Mouse (Mus musculus): ENCODE measurements around the gene Dach1.

Gene Dach1

GRCm38 (mm10) chr14:98035261-98035660 is 134.3 kb downstream of the Dach1 start:
- DNase-seq = no peak

DNA sequence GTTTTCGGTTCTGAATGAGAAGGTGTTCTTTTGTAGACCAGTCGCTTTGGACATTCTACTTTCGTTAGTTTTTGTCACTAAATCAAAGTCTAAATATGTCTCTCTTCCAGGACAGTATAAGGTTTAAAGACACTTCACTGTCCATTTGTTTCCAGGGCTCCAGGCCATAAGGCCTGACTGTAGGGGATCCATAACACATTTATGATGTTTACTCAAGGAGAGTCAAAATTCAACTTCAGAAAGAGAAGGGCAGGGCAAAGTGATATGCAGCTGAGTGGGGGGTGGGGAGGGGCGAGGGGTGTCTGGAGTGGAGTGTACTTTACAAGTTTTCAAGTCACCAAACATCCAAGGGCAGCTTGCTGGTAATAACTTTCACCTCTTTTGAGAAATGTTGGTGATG is 146.0 kb downstream of the Dach1 start:
- DNase-seq = no peak

- no peak for DNase-seq
Measured at GRCm38 (mm10) chr14:98014053-98014452, 155.5 kb downstream of the Dach1 start.

- no peak for DNase-seq
Measured at GRCm38 (mm10) chr14:98008501-98008900, 161.1 kb downstream of the Dach1 start.

GRCm38 (mm10) chr14:98002021-98002680 is 167.4 kb downstream of the Dach1 start:
- DNase-seq = peak; percentile 6

- no peak for DNase-seq
Measured at GRCm38 (mm10) chr14:97998584-97998983, 171.0 kb downstream of the Dach1 start.

- no peak for DNase-seq
Measured at GRCm38 (mm10) chr14:97983251-97983650, 186.3 kb downstream of the Dach1 start.

DNA sequence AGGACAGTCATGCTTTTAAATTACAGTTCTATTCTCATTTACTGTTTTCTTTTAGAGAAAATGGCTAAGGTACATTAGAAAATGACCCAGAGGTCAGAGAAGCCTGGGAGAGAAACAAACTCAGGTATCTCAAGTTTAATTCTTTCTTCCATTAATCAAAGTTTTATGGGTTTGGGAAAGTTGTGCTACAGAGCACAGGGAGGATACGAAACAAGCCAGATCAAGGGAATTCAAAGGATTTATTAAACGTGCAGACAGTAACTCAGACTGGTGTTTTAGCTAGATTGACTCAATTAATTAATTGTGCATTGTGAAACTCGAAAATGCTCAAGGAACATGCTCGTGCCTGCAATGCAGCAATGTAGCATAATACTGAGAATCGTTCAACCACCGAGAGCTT is 186.9 kb downstream of the Dach1 start:
- no peak for DNase-seq

GRCm38 (mm10) chr14:97980879-97981278 is 188.7 kb downstream of the Dach1 start:
- DNase-seq = no peak

DNA sequence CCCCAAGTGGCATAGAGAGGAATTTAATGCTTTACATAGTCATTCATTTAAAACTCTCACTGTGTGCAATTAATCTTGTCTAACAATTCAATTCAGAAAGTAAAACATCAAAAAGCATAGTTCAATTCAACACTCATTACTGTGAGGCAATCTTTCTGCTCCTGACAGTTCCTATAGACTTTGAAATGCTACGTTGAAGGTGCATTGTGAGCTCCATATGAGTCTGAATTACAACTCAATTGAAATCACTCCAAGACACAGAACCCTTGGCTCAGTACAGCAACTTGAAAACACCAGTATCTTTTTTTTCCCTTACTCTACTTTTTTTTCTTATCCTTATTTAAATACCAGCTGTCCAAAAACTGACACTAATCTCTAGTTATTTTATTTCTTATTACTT is 193.5 kb downstream of the Dach1 start:
- DNase-seq = no peak

- no peak for DNase-seq
Measured at GRCm38 (mm10) chr14:97975447-97975846, 194.1 kb downstream of the Dach1 start.

- no peak for DNase-seq
Measured at GRCm38 (mm10) chr14:97964543-97965069, 205.0 kb downstream of the Dach1 start.

- DNase-seq = no peak
Measured at GRCm38 (mm10) chr14:97963624-97964023, 205.9 kb downstream of the Dach1 start.

DNA sequence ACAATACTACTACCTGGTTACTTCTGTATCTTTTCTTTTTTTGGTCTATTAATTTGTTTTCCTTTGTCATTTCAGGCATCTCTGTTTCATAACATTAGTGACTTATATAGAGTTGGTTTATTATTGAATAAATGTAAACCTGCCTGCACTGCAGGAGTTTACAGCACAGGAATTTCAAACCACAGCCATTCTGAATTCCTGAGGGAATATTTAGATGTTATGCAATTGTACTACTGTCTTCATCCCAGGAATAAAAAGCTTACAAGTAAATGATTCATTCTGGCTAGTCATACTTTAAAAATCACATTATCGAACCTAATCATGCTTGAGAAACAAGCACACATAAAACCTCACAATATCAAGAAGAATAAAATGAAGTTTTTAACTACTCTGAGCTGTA is 213.2 kb downstream of the Dach1 start:
- no peak for DNase-seq

DNA sequence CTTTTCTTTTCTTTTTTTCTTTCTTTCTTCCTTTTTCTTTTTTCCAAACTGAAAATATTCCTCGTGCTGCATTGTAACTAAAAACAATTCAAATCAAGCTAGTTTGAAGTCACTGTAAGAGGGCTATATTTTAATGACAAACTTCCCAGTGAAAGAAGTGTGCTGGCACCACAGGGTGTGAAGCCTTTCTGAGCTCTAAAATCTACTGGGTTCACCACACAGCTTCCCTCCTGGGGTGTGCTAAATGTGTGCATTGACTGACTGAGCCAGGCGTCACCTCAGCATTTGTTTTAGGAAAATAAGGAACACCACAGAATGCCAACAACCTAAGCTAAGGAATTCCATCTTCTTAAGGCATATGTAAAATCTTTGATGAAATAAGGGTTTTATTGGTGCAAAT is 224.1 kb downstream of the Dach1 start:
- DNase-seq = no peak

- DNase-seq = no peak
Measured at GRCm38 (mm10) chr14:97944643-97945268, 224.8 kb downstream of the Dach1 start.

DNA sequence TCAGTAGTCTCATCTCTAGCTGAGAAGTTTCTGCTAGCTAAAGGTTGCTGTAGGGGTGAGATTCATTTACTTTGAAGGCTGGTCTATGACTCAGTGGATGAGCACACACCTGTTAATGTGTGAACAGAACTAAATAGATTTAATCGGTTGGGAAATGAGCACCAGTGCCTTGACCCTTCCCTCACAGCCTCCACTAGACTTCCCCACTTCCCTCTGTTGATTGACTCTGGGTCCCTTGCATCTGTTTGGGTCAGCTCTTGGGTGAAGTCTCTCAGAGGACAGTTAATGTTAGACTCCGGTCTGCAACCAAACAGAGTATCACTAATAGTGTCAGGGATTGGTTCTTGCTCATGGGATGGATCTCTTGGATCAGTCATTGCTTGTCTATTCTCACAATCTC is 227.2 kb downstream of the Dach1 start:
- DNase-seq = no peak

DNA sequence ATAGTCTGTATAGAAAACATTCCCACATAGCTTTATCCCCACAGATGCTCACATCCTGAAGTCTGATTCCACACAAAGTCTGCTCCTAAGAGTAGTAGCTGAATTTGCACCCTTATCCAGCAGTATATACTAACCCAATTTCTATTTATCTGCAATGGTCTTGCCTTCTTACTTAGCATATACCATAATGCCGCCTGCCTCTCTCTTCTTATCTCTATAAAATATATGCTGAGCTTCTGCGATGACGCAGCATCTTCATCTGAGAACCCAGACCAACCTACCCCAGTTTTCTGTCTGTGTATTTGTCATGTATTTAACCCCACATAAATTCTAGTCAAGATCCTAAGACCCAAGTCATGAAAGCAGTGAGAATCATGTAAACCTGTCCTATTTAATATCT is 272.9 kb downstream of the Dach1 start:
- DNase-seq = no peak

- DNase-seq = no peak
Measured at GRCm38 (mm10) chr14:97881976-97882375, 287.6 kb downstream of the Dach1 start.

GRCm38 (mm10) chr14:97871001-97871400 is 298.6 kb downstream of the Dach1 start:
- no peak for DNase-seq

GRCm38 (mm10) chr14:97858384-97858783 is 311.2 kb downstream of the Dach1 start:
- peak; percentile 17 for DNase-seq

GRCm38 (mm10) chr14:97857276-97857675 is 312.3 kb downstream of the Dach1 start:
- no peak for DNase-seq

GRCm38 (mm10) chr14:97855345-97855744 is 314.2 kb downstream of the Dach1 start:
- no peak for DNase-seq

- no peak for DNase-seq
Measured at GRCm38 (mm10) chr14:97850486-97850885, 319.1 kb downstream of the Dach1 start.

DNA sequence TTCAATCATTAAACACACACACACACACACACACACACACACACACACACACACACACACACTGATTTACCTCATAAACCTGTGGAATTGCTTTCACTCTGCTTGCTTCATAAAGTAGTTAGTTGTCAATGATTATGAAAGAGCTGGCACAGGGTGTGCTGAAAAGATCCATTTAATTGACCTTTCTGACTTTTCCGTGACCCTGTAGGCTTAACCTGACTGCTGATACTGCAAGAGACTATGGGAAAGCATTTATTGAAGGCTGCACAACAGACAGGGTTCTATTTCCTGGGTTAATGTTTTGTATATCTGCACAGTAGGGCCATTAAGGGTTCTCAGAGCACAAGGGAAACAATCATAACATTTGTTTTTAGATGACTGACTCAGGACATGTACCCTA is 321.9 kb downstream of the Dach1 start:
- DNase-seq = no peak
